Mouse (Mus musculus): ENCODE data around the gene Coa3. TPM values are rescaled to one million over a fixed set of nuclear protein-coding genes. Genes with fewer than 3 reads are reported as not detected.

The Coa3 gene
- polyA plus RNA-seq, 1 experiment from 2014 or later: 250 TPM

GRCm38 (mm10) chr11:101229361-101229900, 49.5 kb downstream of the Coa3 start:
- Histone ChIP-seq H3K9me3 (no peaks in the 10 kb centered on the region), H3K27ac (peak overlapping the region; percentile 84), H3K9ac (no peak overlapping the region), H3K4me3 (replicated peaks) (no peak overlapping the region), H3K27me3 (replicated peaks) (no peaks in the 10 kb centered on the region), H3K4me2 (replicated peaks) (0 out of 2 replicates have a peak overlapping the region, but pooled peaks have one; percentile 56), H3K4me1 (replicated peaks) (peaks cover 45% of the 10 kb centered on the region), H3K36me3 (no peaks in the 10 kb centered on the region)
- 47% methylated on average over 8 of the region's 8 CpGs for WGBS
- no peak for ATAC-seq

Other genes with a start within 250 kb of the Coa3 start
- gene Naglu, start 209.1 kb downstream of the Coa3 start, polyA plus RNA-seq (2015; fragmentation: Nextera tagmentation; extraction: Ambion mirVana): 14.9 and 16.4 TPM in 2 replicates
- not detected in 2 replicates for gene Hsd17b1, start 200.7 kb downstream of the Coa3 start, polyA plus RNA-seq (2015; fragmentation: Nextera tagmentation; extraction: Ambion mirVana)
- gene Coasy, start 196.5 kb downstream of the Coa3 start, polyA plus RNA-seq (2015; fragmentation: Nextera tagmentation; extraction: Ambion mirVana): 41.8 and 43.9 TPM in 2 replicates
- 65.0 and 65.4 TPM in 2 replicates for gene Mlx, start 191.8 kb downstream of the Coa3 start, polyA plus RNA-seq (2015; fragmentation: Nextera tagmentation; extraction: Ambion mirVana)
- 22.6 and 23.4 TPM in 2 replicates for gene Psmc3ip, start 183.7 kb downstream of the Coa3 start, polyA plus RNA-seq (2015; fragmentation: Nextera tagmentation; extraction: Ambion mirVana)
- gene Retreg3, start 159.2 kb downstream of the Coa3 start, polyA plus RNA-seq (2015; fragmentation: Nextera tagmentation; extraction: Ambion mirVana): 17.0 and 17.2 TPM in 2 replicates
- gene Tubg1, start 159.2 kb downstream of the Coa3 start, polyA plus RNA-seq (2015; fragmentation: Nextera tagmentation; extraction: Ambion mirVana): 58.7 and 59.2 TPM in 2 replicates
- 4.4 and 4.8 TPM in 2 replicates for gene Tubg2, start 123.2 kb downstream of the Coa3 start, polyA plus RNA-seq (2015; fragmentation: Nextera tagmentation; extraction: Ambion mirVana)
- gene Cntnap1, start 108.6 kb downstream of the Coa3 start, polyA plus RNA-seq (2015; fragmentation: Nextera tagmentation; extraction: Ambion mirVana): 0.82 and 1.0 TPM in 2 replicates
- gene Plekhh3, start 107.8 kb downstream of the Coa3 start, polyA plus RNA-seq (2015; fragmentation: Nextera tagmentation; extraction: Ambion mirVana): 11.1 and 12.7 TPM in 2 replicates
- gene Ccr10, start 103.7 kb downstream of the Coa3 start, polyA plus RNA-seq (2015; fragmentation: Nextera tagmentation; extraction: Ambion mirVana): 0.25 and 0.36 TPM in 2 replicates
- gene Ezh1, start 52.7 kb downstream of the Coa3 start, polyA plus RNA-seq (2015; fragmentation: Nextera tagmentation; extraction: Ambion mirVana): 16.0 and 16.3 TPM in 2 replicates
- gene Ramp2, start 33.1 kb downstream of the Coa3 start, polyA plus RNA-seq (2015; fragmentation: Nextera tagmentation; extraction: Ambion mirVana): 98.5 and 114 TPM in 2 replicates
- 135 and 142 TPM in 2 replicates for gene Vps25, start 25.4 kb downstream of the Coa3 start, polyA plus RNA-seq (2015; fragmentation: Nextera tagmentation; extraction: Ambion mirVana)
- gene Wnk4, start 18.5 kb downstream of the Coa3 start, polyA plus RNA-seq (2015; fragmentation: Nextera tagmentation; extraction: Ambion mirVana): 12.3 and 12.7 TPM in 2 replicates
- gene Cntd1, start 102 bp downstream of the Coa3 start, polyA plus RNA-seq (2015; fragmentation: Nextera tagmentation; extraction: Ambion mirVana): 0.72 and 1.1 TPM in 2 replicates
- gene Becn1, start 23.2 kb upstream of the Coa3 start, polyA plus RNA-seq (2015; fragmentation: Nextera tagmentation; extraction: Ambion mirVana): 132 and 143 TPM in 2 replicates
- gene Psme3, start 37.1 kb upstream of the Coa3 start, polyA plus RNA-seq (2015; fragmentation: Nextera tagmentation; extraction: Ambion mirVana): 137 and 147 TPM in 2 replicates
- 1.2 and 1.3 TPM in 2 replicates for gene Aoc2, start 45.9 kb upstream of the Coa3 start, polyA plus RNA-seq (2015; fragmentation: Nextera tagmentation; extraction: Ambion mirVana)
- gene Aoc3, start 51.5 kb upstream of the Coa3 start, polyA plus RNA-seq (2015; fragmentation: Nextera tagmentation; extraction: Ambion mirVana): 2.1 and 2.7 TPM in 2 replicates
- gene G6pc, start 88.4 kb upstream of the Coa3 start, polyA plus RNA-seq (2015; fragmentation: Nextera tagmentation; extraction: Ambion mirVana): 0.30 and 0.39 TPM in 2 replicates
- 60.1 and 63.3 TPM in 2 replicates for gene Aarsd1, start 138.5 kb upstream of the Coa3 start, polyA plus RNA-seq (2015; fragmentation: Nextera tagmentation; extraction: Ambion mirVana)
- 7.3 and 10.6 TPM in 2 replicates for gene Gm27029, start 145.7 kb upstream of the Coa3 start, polyA plus RNA-seq (2015; fragmentation: Nextera tagmentation; extraction: Ambion mirVana)
- gene Rundc1, start 146.0 kb upstream of the Coa3 start, polyA plus RNA-seq (2015; fragmentation: Nextera tagmentation; extraction: Ambion mirVana): 16.9 and 17.3 TPM in 2 replicates
- 11.7 TPM in 2 replicates for gene Ptges3l, start 146.2 kb upstream of the Coa3 start, polyA plus RNA-seq (2015; fragmentation: Nextera tagmentation; extraction: Ambion mirVana)
- gene Rpl27, start 163.2 kb upstream of the Coa3 start, polyA plus RNA-seq (2015; fragmentation: Nextera tagmentation; extraction: Ambion mirVana): 322 and 353 TPM in 2 replicates
- 23.9 and 24.5 TPM in 2 replicates for gene Ifi35, start 169.3 kb upstream of the Coa3 start, polyA plus RNA-seq (2015; fragmentation: Nextera tagmentation; extraction: Ambion mirVana)
- gene Rnd2, start 185.9 kb upstream of the Coa3 start, polyA plus RNA-seq (2015; fragmentation: Nextera tagmentation; extraction: Ambion mirVana): 23.7 and 24.5 TPM in 2 replicates
- 69.7 and 70.0 TPM in 2 replicates for gene Vat1, start 187.1 kb upstream of the Coa3 start, polyA plus RNA-seq (2015; fragmentation: Nextera tagmentation; extraction: Ambion mirVana)

Data from intestine, embryonic 15.5 days (tissue).